Mouse (Mus musculus) CH12.LX (cell line): Measurements from ENCODE around the gene Zfp84.

Experiments
- CTCF ChIP-seq, 2 experiments: IDR thresholded peaks in 1 of 2; conservative IDR thresholded peaks in 1 of 2; 2 replicates each; pipeline ENCODE4 v1.5.1; 2011 to 2012; ENCODE audit warnings: low read depth in 2 of 2, low read length in 2 of 2, improper control_type of control experiment in 1 of 2, inconsistent platforms in 1 of 2, mild to moderate bottlenecking in 1 of 2, moderate library complexity in 1 of 2
- NELFE ChIP-seq: IDR thresholded peaks from 2 replicates; pipeline ENCODE4 v1.6.1; 2011; ENCODE audit warnings: low read depth, low read length, improper control_type of control experiment
- UBTF ChIP-seq: IDR thresholded peaks from 2 replicates; pipeline ENCODE4 v1.6.1; 2012; ENCODE audit warnings: low read depth, mild to moderate bottlenecking, inconsistent platforms, low read length, improper control_type of control experiment, moderate library complexity
- USF1 ChIP-seq: IDR thresholded peaks from 2 replicates; pipeline ENCODE4 v1.6.1; 2014; ENCODE audit warnings: low read depth, mild to moderate bottlenecking, inconsistent platforms, low read length, improper control_type of control experiment

- TF ChIP-seq CTCF (conservative IDR thresholded peaks at IDR 0.05 in 1 of 2, IDR thresholded peaks at IDR 0.05 in 1 of 2; ENCODE audit: low read depth in 2 of 2, low read length in 2 of 2) (no peak), NELFE (no peak), UBTF (no peak), USF1 (no peak)
Measured at GRCm38 (mm10) chr7:29815061-29815784, 46.9 kb downstream of the Zfp84 start.
